Mouse (Mus musculus) stomach, postnatal 0 days (tissue): ENCODE results near the gene Itgb1bp1. TPM values are rescaled to one million over a fixed set of nuclear protein-coding genes. Genes with fewer than 3 reads are reported as not detected.
A peak's percentile ranks its signal among the peaks of the same experiment; 100 is the strongest.

Source experiments
- ATAC-seq: fragments of 200-750 bp; cut with Nextera tagmentation; 2 replicates; pipeline ENCODE4 v1.8.0; 2017; ENCODE audit not compliant: low FRiP score, low TSS enrichment
- DNase-seq: peaks from one replicate; pipeline ENCODE4 v3.0.0-alpha.2; 2016; ENCODE audit warnings: low spot score
- H3K27ac ChIP-seq: fragments of 300-500 bp; sonication (generic); replicated peaks from 2 replicates; pipeline ENCODE4 v1.5.1; 2014; ENCODE audit warnings: mild to moderate bottlenecking, control low read depth
- H3K27me3 ChIP-seq: fragments of 300-500 bp; sonication (generic); 2 replicates; pipeline ENCODE4 v1.6.1; 2014; ENCODE audit warnings: low read length; ENCODE audit not compliant: control insufficient read depth, insufficient read depth
- H3K36me3 ChIP-seq: fragments of 300-500 bp; sonication (generic); 2 replicates; pipeline ENCODE4 v1.6.1; 2014; ENCODE audit warnings: low read length, mixed read lengths; ENCODE audit not compliant: control insufficient read depth, insufficient read depth
- H3K4me1 ChIP-seq: fragments of 300-500 bp; sonication (generic); replicated peaks from 2 replicates; pipeline ENCODE4 v1.6.1; 2014; ENCODE audit warnings: antibody characterized with exemption; ENCODE audit not compliant: control insufficient read depth, insufficient read depth
- H3K4me2 ChIP-seq: fragments of 300-500 bp; sonication (generic); replicated peaks from 2 replicates; pipeline ENCODE4 v1.6.1; 2014; ENCODE audit warnings: low read depth, mild to moderate bottlenecking, control low read depth, moderate library complexity
- H3K4me3 ChIP-seq: fragments of 300-500 bp; sonication (generic); 2 replicates; pipeline ENCODE4 v1.5.1; 2014; ENCODE audit warnings: low read depth, low read length, control low read depth
- H3K9ac ChIP-seq: fragments of 300-500 bp; sonication (generic); 2 replicates; pipeline ENCODE4 v1.6.1; 2014; ENCODE audit warnings: mild to moderate bottlenecking, low read length, control low read depth, mixed read lengths
- H3K9me3 ChIP-seq: fragments of 300-500 bp; sonication (generic); 2 replicates; pipeline ENCODE4 v1.6.1; 2016; ENCODE audit warnings: low read length; ENCODE audit not compliant: control insufficient read depth
- CTCF ChIP-seq: IDR thresholded peaks from 2 replicates; pipeline ENCODE4 v1.5.1; 2016; ENCODE audit warnings: antibody characterized with exemption, low read depth, mild to moderate bottlenecking, moderate library complexity
- EP300 ChIP-seq: optimal IDR thresholded peaks from 2 replicates; pipeline ENCODE3; 2016; ENCODE audit warnings: antibody characterized with exemption
- WGBS: fragments of 180-500 bp; shearing (Covaris S2); extraction: QIAGEN DNeasy Blood & Tissue Kit; methylation state at CpG from one replicate; pipeline ENCODE4 v1.1.7; 2014; 5-methylcytosine and 5-hydroxymethylcytosine counted together
- polyA plus RNA-seq: library from polyadenylated mRNA; unstranded; fragments of >200 nt; fragmentation: Nextera tagmentation; extraction: Ambion mirVana; gene quantifications from 2 replicates; pipeline ENCODE4 v1.2.1, GENCODE M21; 2015

The Itgb1bp1 gene
- polyA plus RNA-seq, 1 experiment from 2014 or later = 31.6 TPM

DNA sequence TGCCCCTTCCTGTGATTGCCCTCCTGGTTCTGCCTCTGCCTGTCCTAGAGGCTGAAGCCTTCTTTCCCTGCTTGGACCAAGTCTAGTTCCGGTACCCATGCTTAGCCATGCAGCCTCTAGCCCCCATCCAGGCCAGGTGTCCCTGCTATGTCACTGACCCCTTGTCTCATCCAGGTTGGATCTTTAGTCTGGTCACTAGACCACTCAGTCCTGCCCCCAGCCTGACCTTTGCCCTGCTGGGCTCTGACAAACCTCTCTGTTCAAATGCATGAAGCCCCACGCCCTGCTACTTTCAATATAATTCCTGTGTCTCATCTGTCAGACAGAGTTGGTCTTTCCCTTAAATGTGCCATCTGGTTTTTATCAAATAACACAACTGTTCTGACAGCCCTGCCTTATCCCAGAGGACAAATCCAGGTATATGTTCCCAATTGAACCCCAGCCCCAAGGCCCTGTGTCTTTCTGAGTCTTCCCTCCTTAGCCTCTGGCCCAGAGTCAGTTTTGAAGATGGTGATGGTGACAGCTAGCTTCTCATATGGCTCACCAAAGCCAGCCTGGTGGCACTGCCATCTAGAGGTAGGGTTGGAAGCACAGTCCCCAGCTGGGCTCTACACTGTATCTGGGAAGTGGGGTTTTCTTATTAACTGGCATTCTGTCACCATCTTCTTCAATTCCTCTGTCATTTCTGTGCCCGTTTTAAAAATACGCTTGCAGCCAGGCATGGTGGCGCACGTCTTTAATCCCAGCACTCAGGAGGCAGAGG is 25.4 kb downstream of the Itgb1bp1 start:
- Histone ChIP-seq H3K9ac (no peak overlapping the region), H3K4me3 (no peak overlapping the region), H3K4me1 (no peaks in the 10 kb centered on the region), H3K9me3 (no peaks in the 10 kb centered on the region), H3K27me3 (no peaks in the 10 kb centered on the region), H3K27ac (no peak overlapping the region), H3K36me3 (0 out of 2 replicates have a peak, but pooled peaks cover 13% of the 10 kb centered on the region), H3K4me2 (no peak overlapping the region)
- peak; percentile 36 for DNase-seq
- no peak for TF ChIP-seq EP300
- peak; percentile 69 for TF ChIP-seq CTCF
- ATAC-seq = no peak
- WGBS = 84% methylated on average over 6 of the region's 6 CpGs

GRCm38 (mm10) chr12:21247711-21248392 is 38.2 kb downstream of the Itgb1bp1 start:
- no peaks in the 10 kb centered on the region for H3K4me1 ChIP-seq
- TF ChIP-seq EP300 = no peak
- TF ChIP-seq CTCF = no peak
- H3K9me3 ChIP-seq = no peaks in the 10 kb centered on the region
- no peak overlapping the region for H3K9ac ChIP-seq
- WGBS = 54% methylated on average over 7 of the region's 7 CpGs
- no peak overlapping the region for H3K27ac ChIP-seq
- no peaks in the 10 kb centered on the region for H3K27me3 ChIP-seq
- ATAC-seq (peak; percentile 45; the same call in 1 of the 2 replicates), DNase-seq (no peak)
- H3K4me3 ChIP-seq = no peak overlapping the region
- no peak overlapping the region for H3K4me2 ChIP-seq
- H3K36me3 ChIP-seq = peaks cover 8% of the 10 kb centered on the region

DNA sequence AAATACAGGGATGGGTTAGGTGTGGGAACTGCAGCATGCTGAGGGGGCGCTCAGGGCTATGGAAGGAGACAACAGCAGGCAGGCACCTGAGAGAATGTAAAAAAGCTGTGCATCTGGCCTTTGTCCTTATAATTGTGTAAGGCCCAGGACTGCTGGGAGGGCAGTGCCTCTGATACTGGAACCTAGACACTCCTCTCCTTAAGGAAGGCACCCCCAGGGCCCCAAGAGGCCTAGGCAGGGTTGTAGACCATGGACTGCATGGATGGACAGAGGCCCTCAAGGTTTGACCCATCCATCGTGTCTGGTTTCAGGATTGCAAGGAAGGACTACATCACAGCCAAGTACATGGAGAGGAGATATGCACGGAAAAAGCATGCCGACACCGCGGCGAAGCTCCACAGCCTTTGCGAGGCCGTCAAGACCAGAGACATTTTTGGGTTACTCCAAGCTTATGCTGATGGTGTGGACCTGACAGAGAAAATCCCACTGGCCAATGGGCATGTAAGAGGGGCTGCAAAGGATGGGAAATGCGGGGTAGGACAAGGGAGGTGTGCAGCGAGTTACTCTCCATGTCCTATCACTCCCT is 41.6 kb downstream of the Itgb1bp1 start:
- Histone ChIP-seq H3K27ac (no peak overlapping the region), H3K4me1 (no peaks in the 10 kb centered on the region), H3K4me3 (no peak overlapping the region), H3K36me3 (0 out of 2 replicates have a peak, but pooled peaks cover 3% of the 10 kb centered on the region), H3K4me2 (no peak overlapping the region), H3K9ac (no peak overlapping the region), H3K9me3 (no peaks in the 10 kb centered on the region), H3K27me3 (no peaks in the 10 kb centered on the region)
- 96% methylated on average over 11 of the region's 11 CpGs for WGBS
- ATAC-seq (no peak), DNase-seq (no peak)
- TF ChIP-seq CTCF (no peak), EP300 (no peak)

GRCm38 (mm10) chr12:21241965-21242364 is 44.1 kb downstream of the Itgb1bp1 start:
- ATAC-seq = no peak
- no peaks in the 10 kb centered on the region for H3K27me3 ChIP-seq
- 76% methylated on average over 3 of the region's 3 CpGs for WGBS
- no peak overlapping the region for H3K4me3 ChIP-seq
- TF ChIP-seq CTCF (no peak), EP300 (no peak)
- H3K4me2 ChIP-seq = no peak overlapping the region
- no peak overlapping the region for H3K9ac ChIP-seq
- no peaks in the 10 kb centered on the region for H3K9me3 ChIP-seq
- no peak for DNase-seq
- no peaks in the 10 kb centered on the region for H3K4me1 ChIP-seq
- H3K27ac ChIP-seq = no peak overlapping the region
- 0 out of 2 replicates have a peak, but pooled peaks cover 8% of the 10 kb centered on the region for H3K36me3 ChIP-seq

- H3K27ac ChIP-seq = no peak overlapping the region
- TF ChIP-seq CTCF (no peak), EP300 (no peak)
- no peaks in the 10 kb centered on the region for H3K9me3 ChIP-seq
- no peak overlapping the region for H3K4me3 ChIP-seq
- H3K9ac ChIP-seq = no peak overlapping the region
- no peaks in the 10 kb centered on the region for H3K4me1 ChIP-seq
- 81% methylated on average over 2 of the region's 2 CpGs for WGBS
- H3K27me3 ChIP-seq = no peaks in the 10 kb centered on the region
- no peak overlapping the region for H3K4me2 ChIP-seq
- H3K36me3 ChIP-seq = 0 out of 2 replicates have a peak, but pooled peaks cover 5% of the 10 kb centered on the region
- ATAC-seq = no peak
- no peak for DNase-seq
Observed at GRCm38 (mm10) chr12:21234560-21234959, 51.5 kb downstream of the Itgb1bp1 start.

- no peak overlapping the region for H3K9ac ChIP-seq
- H3K4me1 ChIP-seq = no peaks in the 10 kb centered on the region
- H3K4me3 ChIP-seq = no peak overlapping the region
- DNase-seq = no peak
- TF ChIP-seq EP300 (no peak), CTCF (no peak)
- no peak overlapping the region for H3K4me2 ChIP-seq
- H3K9me3 ChIP-seq = no peaks in the 10 kb centered on the region
- H3K36me3 ChIP-seq = no peaks in the 10 kb centered on the region
- H3K27me3 ChIP-seq = no peaks in the 10 kb centered on the region
- 85% methylated on average over 7 of the region's 7 CpGs for WGBS
- no peak overlapping the region for H3K27ac ChIP-seq
- no peak for ATAC-seq
Observed at GRCm38 (mm10) chr12:21233727-21234126, 52.4 kb downstream of the Itgb1bp1 start.
